Mouse (Mus musculus) forebrain, embryonic 11.5 days (tissue): ENCODE data around the gene Nop2. TPM values are rescaled to one million over a fixed set of nuclear protein-coding genes. Genes with fewer than 3 reads are reported as not detected.

ENCODE experiments used
- ATAC-seq: fragments of 200-750 bp; cut with Nextera tagmentation; replicated peaks from 2 replicates; pipeline ENCODE4 v1.8.0; 2017; ENCODE audit warnings: moderate TSS enrichment; ENCODE audit not compliant: low FRiP score
- DNase-seq: peaks from one replicate; pipeline ENCODE4 v3.0.0-alpha.2; 2017; ENCODE audit warnings: low spot score
- H3K27ac ChIP-seq: fragments of 300-500 bp; sonication (generic); 2 replicates; pipeline ENCODE4 v1.5.1; 2014; ENCODE audit warnings: low read depth, low read length
- H3K27me3 ChIP-seq: fragments of 300-500 bp; sonication (generic); 2 replicates; pipeline ENCODE4 v1.6.1; 2014; ENCODE audit warnings: mild to moderate bottlenecking, low read length, mixed read lengths; ENCODE audit not compliant: control insufficient read depth, insufficient read depth
- H3K36me3 ChIP-seq: fragments of 300-500 bp; sonication (generic); 2 replicates; pipeline ENCODE4 v1.6.1; 2014; ENCODE audit warnings: mild to moderate bottlenecking, low read length, moderate library complexity, mixed read lengths; ENCODE audit not compliant: control insufficient read depth, insufficient read depth
- H3K4me1 ChIP-seq: fragments of 300-500 bp; sonication (generic); replicated peaks from 2 replicates; pipeline ENCODE4 v1.6.1; 2014; ENCODE audit warnings: low read length, mixed read lengths; ENCODE audit not compliant: control insufficient read depth, insufficient read depth
- H3K4me2 ChIP-seq: fragments of 300-500 bp; sonication (generic); 2 replicates; pipeline ENCODE4 v1.6.1; 2014; ENCODE audit warnings: low read depth, mild to moderate bottlenecking, low read length, moderate library complexity, mixed read lengths; ENCODE audit not compliant: severe bottlenecking
- H3K4me3 ChIP-seq: fragments of 300-500 bp; sonication (generic); 2 replicates; pipeline ENCODE4 v1.5.1; 2014; ENCODE audit warnings: low read depth, low read length
- H3K9ac ChIP-seq: fragments of 300-500 bp; sonication (generic); 2 replicates; pipeline ENCODE4 v1.6.1; 2014; ENCODE audit warnings: low read length
- H3K9me3 ChIP-seq: fragments of 300-500 bp; sonication (generic); 2 replicates; pipeline ENCODE4 v1.6.1; 2016; ENCODE audit warnings: low read length, mixed read lengths; ENCODE audit not compliant: control insufficient read depth
- WGBS: fragments of 180-500 bp; shearing (Covaris S2); extraction: QIAGEN DNeasy Blood & Tissue Kit; methylation state at CpG from one replicate; pipeline ENCODE4 v1.1.7; 2014; 5-methylcytosine and 5-hydroxymethylcytosine counted together
- polyA plus RNA-seq: library from polyadenylated mRNA; unstranded; fragments of >200 nt; fragmentation: Nextera tagmentation; extraction: Ambion mirVana; gene quantifications from 2 replicates; pipeline ENCODE4 v1.2.1, GENCODE M21; 2014

Nop2 gene
- polyA plus RNA-seq, 1 experiment from 2014 or later = 65.4 TPM

DNA sequence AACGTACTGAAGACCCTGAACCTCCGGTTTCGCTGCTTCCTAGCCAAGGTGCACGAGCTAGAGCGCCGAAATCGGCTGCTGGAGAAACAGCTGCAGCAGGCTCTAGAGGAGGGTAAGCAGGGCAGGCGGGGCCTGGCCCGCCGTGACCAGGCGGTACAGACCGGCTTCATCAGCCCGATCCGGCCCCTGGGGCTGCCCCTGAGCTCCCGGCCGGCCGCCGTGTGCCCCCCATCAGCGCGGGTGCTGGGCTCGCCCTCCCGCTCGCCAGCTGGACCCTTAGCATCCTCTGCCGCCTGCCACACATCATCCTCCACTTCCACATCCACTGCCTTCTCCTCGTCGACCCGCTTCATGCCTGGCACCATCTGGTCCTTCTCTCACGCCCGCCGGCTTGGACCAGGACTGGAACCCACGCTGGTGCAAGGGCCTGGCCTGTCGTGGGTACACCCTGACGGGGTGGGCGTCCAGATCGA is 13.8 kb downstream of the Nop2 start:
- H3K4me2 ChIP-seq = peak overlapping the region; percentile 75
- peak overlapping the region; percentile 87 for H3K9ac ChIP-seq
- H3K36me3 ChIP-seq = peaks cover 10% of the 10 kb centered on the region; the same call in 1 of the 2 replicates
- H3K4me1 ChIP-seq = peaks cover 12% of the 10 kb centered on the region
- H3K4me3 ChIP-seq = peak overlapping the region; percentile 73
- peak; percentile 65 for ATAC-seq
- H3K27me3 ChIP-seq = no peaks in the 10 kb centered on the region
- WGBS = 2% methylated on average over 35 of the region's 35 CpGs
- peak overlapping the region; percentile 90 for H3K27ac ChIP-seq
- DNase-seq = no peak
- H3K9me3 ChIP-seq = no peaks in the 10 kb centered on the region

DNA sequence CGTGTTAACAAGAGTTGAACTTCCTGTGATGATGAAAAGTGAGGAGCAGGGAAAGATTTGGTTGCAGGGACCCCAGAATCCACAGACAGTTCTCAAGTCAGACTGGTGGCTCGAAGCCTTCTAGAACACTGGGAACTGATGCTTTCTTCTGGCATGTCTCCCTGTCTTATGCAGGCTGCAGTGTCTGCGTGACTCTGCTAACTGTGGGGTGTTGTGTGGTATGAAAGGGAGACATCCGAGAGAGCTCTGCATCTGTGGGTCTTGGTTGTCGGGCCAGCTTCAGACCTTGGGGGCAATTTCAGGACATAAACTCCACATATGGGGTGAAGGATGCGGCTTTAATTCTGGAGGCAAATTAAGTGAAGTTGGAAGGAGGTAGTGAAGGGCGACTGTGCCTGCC is 14.4 kb downstream of the Nop2 start:
- Histone ChIP-seq H3K9ac (peak overlapping the region; percentile 87), H3K9me3 (no peaks in the 10 kb centered on the region), H3K27me3 (no peaks in the 10 kb centered on the region), H3K27ac (no peak overlapping the region), H3K4me2 (peak overlapping the region; percentile 75), H3K4me3 (peak overlapping the region; percentile 73), H3K4me1 (peaks cover 12% of the 10 kb centered on the region), H3K36me3 (peaks cover 4% of the 10 kb centered on the region; the same call in 1 of the 2 replicates)
- no peak for ATAC-seq
- DNase-seq = no peak
- WGBS = 65% methylated on average over 7 of the region's 7 CpGs

DNA sequence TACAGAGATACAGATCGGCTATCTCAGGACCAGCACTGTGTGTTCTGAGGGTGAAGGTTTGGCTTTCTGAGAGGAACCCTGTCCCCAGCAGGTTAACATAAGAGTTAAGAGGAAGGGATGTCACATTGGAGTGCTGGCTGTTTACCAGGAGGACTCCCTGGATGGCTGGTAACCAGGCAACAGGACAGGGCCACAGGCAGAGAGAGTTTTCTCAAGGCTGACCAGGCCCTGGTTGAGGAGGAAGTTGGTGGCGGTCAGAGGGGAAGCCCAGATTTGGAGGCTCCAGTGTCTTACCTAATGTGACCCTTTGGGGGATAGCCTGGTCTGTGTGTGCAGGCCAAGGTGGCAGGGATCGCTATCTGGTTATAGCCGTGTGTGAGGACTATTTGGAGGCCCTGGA is 15.1 kb downstream of the Nop2 start:
- Histone ChIP-seq H3K9me3 (no peaks in the 10 kb centered on the region), H3K4me1 (peaks cover 12% of the 10 kb centered on the region), H3K27me3 (no peaks in the 10 kb centered on the region), H3K27ac (no peak overlapping the region), H3K4me3 (no peak overlapping the region), H3K9ac (peak overlapping the region; percentile 32; the same call in 1 of the 2 replicates), H3K4me2 (0 out of 2 replicates have a peak overlapping the region, but pooled peaks have one; percentile 11), H3K36me3 (peaks cover 3% of the 10 kb centered on the region; the same call in 1 of the 2 replicates)
- no peak for DNase-seq
- 85% methylated on average over 4 of the region's 4 CpGs for WGBS
- no peak for ATAC-seq

DNA sequence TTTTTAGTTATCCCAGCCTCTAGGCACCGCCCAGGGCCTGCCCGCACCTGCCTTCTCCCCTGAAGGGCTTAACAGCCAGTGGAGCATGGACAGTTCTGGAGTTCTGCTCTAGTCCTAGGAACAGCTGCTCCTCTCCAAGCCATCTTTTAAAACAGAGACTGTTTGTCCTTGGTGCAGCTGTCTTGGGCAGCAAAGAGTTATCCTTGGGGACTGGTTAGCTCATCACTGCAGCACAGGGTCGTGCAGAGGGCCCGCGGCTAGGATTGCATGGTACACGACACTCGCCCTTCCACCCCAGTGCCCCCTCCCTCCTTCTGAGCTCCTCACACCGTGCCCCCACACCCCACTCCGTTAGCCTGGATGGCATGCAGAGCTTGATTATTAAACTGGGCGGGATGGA is 15.6 kb downstream of the Nop2 start:
- Histone ChIP-seq H3K36me3 (peaks cover 2% of the 10 kb centered on the region; the same call in 1 of the 2 replicates), H3K9ac (peak overlapping the region; percentile 32; the same call in 1 of the 2 replicates), H3K27me3 (no peaks in the 10 kb centered on the region), H3K9me3 (no peaks in the 10 kb centered on the region), H3K4me2 (no peak overlapping the region), H3K4me3 (no peak overlapping the region), H3K27ac (no peak overlapping the region), H3K4me1 (peaks cover 12% of the 10 kb centered on the region)
- no peak for DNase-seq
- WGBS = 74% methylated on average over 10 of the region's 10 CpGs
- no peak for ATAC-seq

DNA sequence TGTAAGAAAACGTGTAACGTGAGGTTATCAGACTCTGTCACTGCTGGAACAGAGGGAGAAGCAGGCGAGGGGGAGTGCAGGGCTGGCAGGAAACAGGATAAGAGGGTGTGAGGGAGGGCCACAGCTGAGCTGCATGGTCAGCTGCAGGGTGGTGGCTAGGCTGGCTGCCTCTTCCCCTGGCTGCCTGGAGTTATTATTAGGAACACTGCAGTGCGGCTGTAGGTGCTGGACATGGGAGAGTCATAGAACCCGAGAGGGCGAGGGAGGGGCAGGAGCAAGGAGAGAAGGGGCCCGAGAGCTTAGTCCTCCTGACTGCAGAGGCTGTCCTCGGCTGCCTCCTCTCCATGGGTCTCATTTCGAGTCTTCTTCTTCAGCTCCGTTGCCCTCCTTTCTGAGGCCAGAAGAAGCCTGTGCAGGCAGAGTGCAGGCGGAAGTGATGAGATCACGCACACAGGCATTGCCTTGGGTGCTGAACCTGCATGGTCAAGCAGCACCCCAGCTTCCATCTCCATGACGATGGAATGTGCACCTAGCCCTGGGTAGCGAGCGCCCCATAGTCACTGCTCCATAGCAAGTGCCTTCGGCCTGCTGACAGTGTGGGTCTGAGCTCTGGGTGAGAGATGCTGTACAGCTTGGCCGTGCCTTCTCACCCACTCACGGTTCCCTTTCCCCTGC is 16.7 kb downstream of the Nop2 start:
- WGBS = 80% methylated on average over 17 of the region's 18 CpGs
- ATAC-seq (no peak), DNase-seq (no peak)
- peaks cover 2% of the 10 kb centered on the region; the same call in 1 of the 2 replicates for H3K36me3 ChIP-seq
- no peak overlapping the region for H3K27ac ChIP-seq
- no peak overlapping the region for H3K4me3 ChIP-seq
- H3K4me1 ChIP-seq = peaks cover 12% of the 10 kb centered on the region
- H3K9me3 ChIP-seq = no peaks in the 10 kb centered on the region
- H3K27me3 ChIP-seq = no peaks in the 10 kb centered on the region
- no peak overlapping the region for H3K4me2 ChIP-seq
- no peak overlapping the region for H3K9ac ChIP-seq

DNA sequence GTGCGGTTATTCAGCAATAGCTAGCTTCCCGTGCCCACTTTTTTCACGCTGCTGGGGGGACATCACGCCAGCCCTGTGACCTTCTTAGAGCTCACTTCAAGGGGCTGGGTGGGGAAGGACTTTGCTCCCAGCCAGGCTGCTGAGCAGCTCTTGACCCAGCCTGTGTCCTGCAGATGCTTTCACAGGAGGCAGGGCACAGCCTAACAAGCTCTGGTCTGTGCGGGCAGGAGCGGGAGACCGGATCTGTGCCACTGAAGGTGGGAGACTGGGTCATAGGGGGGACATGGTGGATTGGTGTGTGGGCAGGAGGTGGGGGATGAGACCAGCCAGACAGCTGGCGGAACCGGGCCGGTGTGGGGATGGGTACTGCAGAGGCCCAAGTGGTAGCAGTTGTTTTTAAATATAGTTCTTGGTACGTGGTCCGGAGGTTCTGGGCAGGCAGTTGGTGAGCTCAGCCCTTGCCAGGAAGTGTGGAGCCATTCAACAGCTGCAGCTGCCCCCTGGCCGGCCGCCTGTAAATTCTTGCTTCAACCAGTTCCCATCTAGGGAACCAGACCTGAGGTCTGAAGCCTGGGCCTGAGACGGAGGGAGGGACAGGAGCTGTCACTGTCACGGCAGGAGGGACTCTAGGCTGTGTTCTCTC is 17.3 kb downstream of the Nop2 start:
- Histone ChIP-seq H3K9me3 (no peaks in the 10 kb centered on the region), H3K27me3 (no peaks in the 10 kb centered on the region), H3K27ac (no peak overlapping the region), H3K36me3 (peaks cover 2% of the 10 kb centered on the region; the same call in 1 of the 2 replicates), H3K4me3 (no peak overlapping the region), H3K4me1 (peaks cover 12% of the 10 kb centered on the region), H3K9ac (no peak overlapping the region), H3K4me2 (no peak overlapping the region)
- DNase-seq = no peak
- no peak for ATAC-seq
- WGBS = 84% methylated on average over 16 of the region's 16 CpGs

DNA sequence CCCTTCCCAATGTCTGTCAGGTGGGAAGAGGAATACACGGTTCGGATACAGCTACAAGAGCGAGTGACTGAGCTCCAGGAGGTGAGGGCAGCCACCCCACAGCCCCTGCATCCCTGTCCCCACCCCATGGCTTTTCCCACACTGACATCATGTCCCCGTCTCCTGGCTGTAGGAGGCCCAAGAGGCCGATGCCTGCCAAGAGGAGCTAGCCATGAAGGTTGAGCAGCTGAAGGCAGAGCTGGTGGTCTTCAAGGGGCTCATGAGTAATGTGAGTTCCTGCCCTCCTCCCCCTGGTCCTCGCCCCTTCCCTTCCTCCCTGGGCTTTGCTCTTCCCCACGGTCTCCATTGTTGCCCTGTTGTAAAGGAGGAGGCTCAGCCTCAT is 17.9 kb downstream of the Nop2 start:
- no peak for DNase-seq
- no peak overlapping the region for H3K9ac ChIP-seq
- H3K4me3 ChIP-seq = no peak overlapping the region
- H3K4me1 ChIP-seq = peaks cover 8% of the 10 kb centered on the region
- H3K9me3 ChIP-seq = no peaks in the 10 kb centered on the region
- no peak overlapping the region for H3K4me2 ChIP-seq
- H3K27me3 ChIP-seq = no peaks in the 10 kb centered on the region
- WGBS = 77% methylated on average over 7 of the region's 7 CpGs
- H3K27ac ChIP-seq = no peak overlapping the region
- H3K36me3 ChIP-seq = peaks cover 2% of the 10 kb centered on the region; the same call in 1 of the 2 replicates
- ATAC-seq = no peak

DNA sequence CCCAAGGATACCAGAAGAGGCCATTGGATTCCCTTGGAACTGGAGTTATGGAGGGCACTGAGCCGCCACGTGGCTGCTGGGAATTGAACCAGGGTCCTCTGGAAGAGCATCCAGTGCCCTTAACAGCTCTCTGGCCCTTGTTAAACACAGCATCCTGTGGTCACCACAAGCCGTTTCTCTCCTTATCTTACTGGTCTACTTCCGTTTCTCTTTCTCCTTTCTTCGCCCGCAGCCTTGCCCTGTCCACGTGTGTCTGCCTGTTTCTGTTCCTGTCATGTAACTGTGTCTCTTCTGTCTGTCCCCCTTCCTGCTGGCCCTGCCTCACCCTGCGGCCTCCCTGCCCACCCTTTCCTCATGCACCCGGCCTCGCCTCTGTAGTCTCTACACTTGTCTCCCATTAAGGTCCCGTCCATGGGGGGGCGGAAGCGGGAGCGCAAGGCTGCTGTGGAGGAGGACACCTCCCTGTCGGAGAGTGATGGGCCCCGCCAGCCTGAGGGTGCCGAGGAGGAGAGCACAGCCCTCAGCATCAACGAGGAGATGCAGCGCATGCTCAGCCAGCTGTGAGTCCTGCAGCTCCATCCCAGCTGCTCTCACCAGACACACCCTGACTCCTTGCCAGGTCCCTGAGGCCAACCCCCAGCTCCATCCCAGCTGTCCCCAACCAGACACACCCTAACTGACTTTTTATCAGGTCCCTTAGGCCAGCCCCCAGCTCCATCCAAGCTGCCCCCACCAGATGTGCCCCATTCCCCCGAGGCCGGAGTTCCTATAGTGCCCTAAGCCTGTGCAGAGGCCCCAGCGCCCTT is 20.7 kb downstream of the Nop2 start:
- peaks cover 2% of the 10 kb centered on the region; the same call in 1 of the 2 replicates for H3K36me3 ChIP-seq
- no peak for ATAC-seq
- WGBS = 87% methylated on average over 22 of the region's 22 CpGs

More for the DNA sequence above, 20.7 kb downstream of the Nop2 start:
- Histone ChIP-seq H3K27ac (no peak overlapping the region), H3K9me3 (no peaks in the 10 kb centered on the region), H3K4me3 (no peak overlapping the region), H3K27me3 (no peaks in the 10 kb centered on the region), H3K4me1 (peaks cover 4% of the 10 kb centered on the region; the same call in 1 of the 2 replicates), H3K9ac (no peak overlapping the region), H3K4me2 (no peak overlapping the region)
- DNase-seq = no peak
